13 mouse cellular contexts compared by ENCODE assay signal in genomic region chr11:59694533-59694932, GRCm38 (mm10). TPM values are rescaled to one million over a fixed set of nuclear protein-coding genes. Genes with fewer than 3 reads are reported as not detected.
DNase-seq lines count a peak whose midpoint lies in the region; ATAC-seq and TF ChIP-seq lines count a peak whose summit lies in the region.
"Had no signal": no experiment of that assay in that cellular context is flagged by ENCODE, and none has a peak within 500 bp of the region (broad histone marks: within the 10 kb centered on the region; RNA-seq: fewer than 3 reads in every experiment).

No protein-coding gene starts in this region.

- H3K4me2 ChIP-seq in midbrain, embryonic 14.5 days (ENCODE audit: low read length), result no peak overlapping the region
- H3K4me2 ChIP-seq: forebrain, embryonic 12.5 days; liver, embryonic 11.5 days had no signal

- H3K4me1 ChIP-seq in midbrain, embryonic 14.5 days (ENCODE audit: control insufficient read depth, insufficient read depth, low read length), result no peaks in the 10 kb centered on the region

- DNase-seq in gastrocnemius, adult 2 months, result peak; percentile 50
- no peak for DNase-seq in gastrocnemius, adult 8-10 months (ENCODE audit: low spot score in 2 of 2)
- DNase-seq in retina, postnatal 1 day, result peak; percentile 24
- no peak for DNase-seq in retina, embryonic 14.5 days (ENCODE audit: low spot score)
- DNase-seq in heart, postnatal 4 days, result peak; percentile 41
- DNase-seq in skeletal muscle tissue, adult 2 months (ENCODE audit: low read depth, low spot score), result peak; percentile 62
- no peak for DNase-seq in frontal cortex, postnatal 14 days (ENCODE audit: low spot score in 2 of 2)
- no peak for DNase-seq in midbrain, embryonic 14.5 days
- DNase-seq: right cerebral cortex, postnatal 14 days; thymus, postnatal 4 days had no signal

- no peak overlapping the region for H3K9ac ChIP-seq in midbrain, embryonic 14.5 days (replicated peaks; ENCODE audit: low read length)
- H3K9ac ChIP-seq: forebrain, embryonic 12.5 days had no signal

- H3K9me3 ChIP-seq in midbrain, embryonic 14.5 days (ENCODE audit: control insufficient read depth, low read length), result no peaks in the 10 kb centered on the region
- H3K9me3 ChIP-seq: forebrain, embryonic 12.5 days had no signal

- TF ChIP-seq CTCF in gastrocnemius, adult 2 months (IDR thresholded peaks at IDR 0.05), result no peak

- peaks cover 29% of the 10 kb centered on the region for H3K36me3 ChIP-seq in midbrain, embryonic 14.5 days (ENCODE audit: control insufficient read depth, insufficient read depth, low read length)

- no peak for ATAC-seq in midbrain, embryonic 14.5 days (ENCODE audit: low FRiP score, low TSS enrichment)
- ATAC-seq: inflammation-experienced regulatory T-cells, adult 6 months had no signal

- intact Hi-C loops in gastrocnemius, adult 2 months (cut with DNase I), result no loop called here

- H3K27ac ChIP-seq in gastrocnemius, adult 2 months, result peak overlapping the region; percentile 44; the same call in 1 of the 2 replicates
- H3K27ac ChIP-seq in midbrain, embryonic 14.5 days (replicated peaks; ENCODE audit: low read depth, low read length), result no peak overlapping the region
- H3K27ac ChIP-seq: forebrain, embryonic 12.5 days had no signal

- 88% methylated on average over 1 of the region's 1 CpGs for WGBS in midbrain, embryonic 14.5 days

- no peaks in the 10 kb centered on the region for H3K27me3 ChIP-seq in midbrain, embryonic 14.5 days (ENCODE audit: control insufficient read depth, insufficient read depth, low read length)
- H3K27me3 ChIP-seq: forebrain, embryonic 12.5 days had no signal

- H3K4me3 ChIP-seq in gastrocnemius, adult 2 months, result no peak overlapping the region
- H3K4me3 ChIP-seq in midbrain, embryonic 14.5 days (replicated peaks; ENCODE audit: low read depth, low read length), result no peak overlapping the region
- H3K4me3 ChIP-seq: forebrain, embryonic 12.5 days had no signal

RNA-seq across cellular contexts. Expression of gene Mprip, which starts 33.4 kb away (rescaled TPM):
- total RNA-seq in gastrocnemius, adult 2 months (2021), result 10 to 100 TPM; 75.6 to 87.2 TPM
- total RNA-seq in gastrocnemius, adult 8-10 months (2022), result 10 to 100 TPM; 68.5 to 94.6 (median 77.3) TPM
- total RNA-seq in heart, postnatal 4 days (2021), result 100 to 1,000 TPM; 220 to 241 TPM
- polyA plus RNA-seq in midbrain, embryonic 14.5 days (2014; fragmentation: Nextera tagmentation; extraction: Ambion mirVana), result 62.6 and 68.7 TPM in 2 replicates

Comparison
In these comparisons a context has a peak if more than half of its experiments do, and no peak if none do; other contexts are left out.
1. DNase-seq: peak in gastrocnemius, adult 2 months (single experiment), retina, postnatal 1 day (single experiment), heart, postnatal 4 days (single experiment) and skeletal muscle tissue, adult 2 months (single experiment); none in gastrocnemius, adult 8-10 months (0 of 2), retina, embryonic 14.5 days (single experiment), frontal cortex, postnatal 14 days (0 of 2) and midbrain, embryonic 14.5 days (single experiment).